Mouse (Mus musculus): ENCODE measurements at regions not wholly inside any gene's neighbourhood (a gene's known extent, or its start where the extent isn't known, plus 50 kb on each side); places are given as distances from the start of the nearest gene placed in this dataset.

- Histone ChIP-seq H3K27me3 (ENCODE audit: control insufficient read depth, insufficient read depth, low read length) (no peaks in the 10 kb centered on the region), H3K27ac (replicated peaks; ENCODE audit: low read depth, low read length) (no peak overlapping the region), H3K4me2 (replicated peaks; ENCODE audit: low read depth, low read length, severe bottlenecking) (no peak overlapping the region), H3K9me3 (ENCODE audit: control insufficient read depth, low read length) (no peaks in the 10 kb centered on the region), H3K4me3 (replicated peaks; ENCODE audit: low read length) (no peak overlapping the region), H3K9ac (ENCODE audit: low read depth, low read length, severe bottlenecking) (no peak overlapping the region), H3K36me3 (ENCODE audit: control insufficient read depth, insufficient read depth, low read length) (no peaks in the 10 kb centered on the region), H3K4me1 (ENCODE audit: control insufficient read depth, insufficient read depth, low read length) (no peaks in the 10 kb centered on the region)
- TF ChIP-seq POLR2A (IDR thresholded peaks at IDR 0.05; ENCODE audit: borderline replicate concordance, extremely low read depth, insufficient read depth, insufficient read length): no peak
- DNase-seq (ENCODE audit: low spot score): peak; percentile 32
- no peak for ATAC-seq (ENCODE audit: low FRiP score, low read depth)
- WGBS: 88% methylated on average over 4 of the region's 4 CpGs
These were observed 481.0 kb downstream of the Gm826 start for GRCm38 (mm10) chr2:159852959-159853358.

GRCm38 (mm10) chr2:159832488-159833113 is 501.4 kb downstream of the Gm826 start:
- Histone ChIP-seq H3K4me2 (replicated peaks; ENCODE audit: low read depth, low read length, severe bottlenecking) (no peak overlapping the region), H3K9me3 (ENCODE audit: control insufficient read depth, low read length) (no peaks in the 10 kb centered on the region), H3K9ac (ENCODE audit: low read depth, low read length, severe bottlenecking) (no peak overlapping the region), H3K4me1 (ENCODE audit: control insufficient read depth, insufficient read depth, low read length) (peaks cover 11% of the 10 kb centered on the region), H3K4me3 (replicated peaks; ENCODE audit: low read length) (no peak overlapping the region), H3K36me3 (ENCODE audit: control insufficient read depth, insufficient read depth, low read length) (no peaks in the 10 kb centered on the region), H3K27me3 (ENCODE audit: control insufficient read depth, insufficient read depth, low read length) (no peaks in the 10 kb centered on the region), H3K27ac (replicated peaks; ENCODE audit: low read depth, low read length) (no peak overlapping the region)
- no peak for TF ChIP-seq POLR2A (IDR thresholded peaks at IDR 0.05; ENCODE audit: borderline replicate concordance, extremely low read depth, insufficient read depth, insufficient read length)
- ATAC-seq (ENCODE audit: low FRiP score, low read depth) (peak; percentile 65), DNase-seq (ENCODE audit: low spot score) (peak; percentile 83)
- 47% methylated on average over 7 of the region's 7 CpGs for WGBS

GRCm38 (mm10) chr2:159826417-159826816 is 507.5 kb downstream of the Gm826 start:
- no peak overlapping the region for H3K9ac ChIP-seq (ENCODE audit: low read depth, low read length, severe bottlenecking)
- no peaks in the 10 kb centered on the region for H3K36me3 ChIP-seq (ENCODE audit: control insufficient read depth, insufficient read depth, low read length)
- WGBS: 67% methylated on average over 2 of the region's 2 CpGs
- no peak overlapping the region for H3K27ac ChIP-seq (replicated peaks; ENCODE audit: low read depth, low read length)
- TF ChIP-seq POLR2A (IDR thresholded peaks at IDR 0.05; ENCODE audit: borderline replicate concordance, extremely low read depth, insufficient read depth, insufficient read length): no peak
- no peaks in the 10 kb centered on the region for H3K9me3 ChIP-seq (ENCODE audit: control insufficient read depth, low read length)
- peak; percentile 56 for DNase-seq (ENCODE audit: low spot score)
- H3K4me3 ChIP-seq (replicated peaks; ENCODE audit: low read length): no peak overlapping the region
- H3K27me3 ChIP-seq (ENCODE audit: control insufficient read depth, insufficient read depth, low read length): no peaks in the 10 kb centered on the region
- no peak overlapping the region for H3K4me2 ChIP-seq (replicated peaks; ENCODE audit: low read depth, low read length, severe bottlenecking)
- ATAC-seq (ENCODE audit: low FRiP score, low read depth): peak; percentile 82
- no peaks in the 10 kb centered on the region for H3K4me1 ChIP-seq (ENCODE audit: control insufficient read depth, insufficient read depth, low read length)

- DNase-seq (ENCODE audit: low spot score) (no peak), ATAC-seq (ENCODE audit: low FRiP score, low read depth) (no peak)
- Histone ChIP-seq H3K4me2 (replicated peaks; ENCODE audit: low read depth, low read length, severe bottlenecking) (no peak overlapping the region), H3K36me3 (ENCODE audit: control insufficient read depth, insufficient read depth, low read length) (no peaks in the 10 kb centered on the region), H3K9ac (ENCODE audit: low read depth, low read length, severe bottlenecking) (no peak overlapping the region), H3K4me3 (replicated peaks; ENCODE audit: low read length) (no peak overlapping the region), H3K27ac (replicated peaks; ENCODE audit: low read depth, low read length) (no peak overlapping the region), H3K4me1 (ENCODE audit: control insufficient read depth, insufficient read depth, low read length) (no peaks in the 10 kb centered on the region), H3K9me3 (ENCODE audit: control insufficient read depth, low read length) (no peaks in the 10 kb centered on the region), H3K27me3 (ENCODE audit: control insufficient read depth, insufficient read depth, low read length) (no peaks in the 10 kb centered on the region)
- TF ChIP-seq POLR2A (IDR thresholded peaks at IDR 0.05; ENCODE audit: borderline replicate concordance, extremely low read depth, insufficient read depth, insufficient read length): no peak
- WGBS: 73% methylated on average over 2 of the region's 2 CpGs
These were observed 515.4 kb downstream of the Gm826 start for GRCm38 (mm10) chr2:159818556-159818955.

- H3K36me3 ChIP-seq (ENCODE audit: control insufficient read depth, insufficient read depth, low read length): no peaks in the 10 kb centered on the region
- no peaks in the 10 kb centered on the region for H3K4me1 ChIP-seq (ENCODE audit: control insufficient read depth, insufficient read depth, low read length)
- no peak overlapping the region for H3K4me3 ChIP-seq (replicated peaks; ENCODE audit: low read length)
- H3K4me2 ChIP-seq (replicated peaks; ENCODE audit: low read depth, low read length, severe bottlenecking): no peak overlapping the region
- 80% methylated on average over 8 of the region's 8 CpGs for WGBS
- no peak overlapping the region for H3K9ac ChIP-seq (ENCODE audit: low read depth, low read length, severe bottlenecking)
- DNase-seq (ENCODE audit: low spot score) (no peak), ATAC-seq (ENCODE audit: low FRiP score, low read depth) (no peak)
- TF ChIP-seq POLR2A (IDR thresholded peaks at IDR 0.05; ENCODE audit: borderline replicate concordance, extremely low read depth, insufficient read depth, insufficient read length): no peak
- no peak overlapping the region for H3K27ac ChIP-seq (replicated peaks; ENCODE audit: low read depth, low read length)
- H3K27me3 ChIP-seq (ENCODE audit: control insufficient read depth, insufficient read depth, low read length): no peaks in the 10 kb centered on the region
- H3K9me3 ChIP-seq (ENCODE audit: control insufficient read depth, low read length): no peaks in the 10 kb centered on the region
These were observed 517.6 kb downstream of the Gm826 start for GRCm38 (mm10) chr2:159816344-159816743.

All from limb, embryonic 14.5 days (tissue).